Mouse (Mus musculus): ENCODE measurements around the gene Lamb3.

- TF ChIP-seq CTCF (conservative IDR thresholded peaks at IDR 0.05; ENCODE audit: insufficient read depth, insufficient read length, low read depth, low read length) (no peak), POLR2A (IDR thresholded peaks at IDR 0.05; ENCODE audit: low read depth, low read length) (no peak)
Observed at GRCm38 (mm10) chr1:193216000-193216399, 8.5 kb downstream of the Lamb3 start.
